Mouse (Mus musculus) heart, embryonic 14.5 days (tissue): ENCODE measurements around the gene Ip6k3. TPM values are rescaled to one million over a fixed set of nuclear protein-coding genes. Genes with fewer than 3 reads are reported as not detected.

Experiments
- ATAC-seq: fragments of 200-750 bp; cut with Nextera tagmentation; 2 replicates; pipeline ENCODE4 v1.8.0; 2017; ENCODE audit warnings: low read depth, moderate TSS enrichment; ENCODE audit not compliant: insufficient number of reproducible peaks, insufficient read depth, low FRiP score
- H3K27ac ChIP-seq, 2 experiments: fragments of 200-500 bp in 1 of 2; fragments of 300-500 bp in 1 of 2; sonication (generic) in 1 of 2; replicated peaks in 1 of 2; 2 replicates each; pipeline ENCODE4 v1.5.1; 2012 to 2014; ENCODE audit warnings: low read depth in 2 of 2, low read length in 2 of 2, control low read depth in 1 of 2, mild to moderate bottlenecking in 1 of 2, mixed read lengths in 1 of 2; ENCODE audit not compliant: control insufficient read depth in 1 of 2, insufficient read depth in 1 of 2
- H3K27me3 ChIP-seq: fragments of 300-500 bp; sonication (generic); 2 replicates; pipeline ENCODE4 v1.6.1; 2014; ENCODE audit warnings: mild to moderate bottlenecking, low read length, control low read depth; ENCODE audit not compliant: control insufficient read depth, insufficient read depth
- H3K36me3 ChIP-seq: fragments of 300-500 bp; sonication (generic); 2 replicates; pipeline ENCODE4 v1.6.1; 2014; ENCODE audit warnings: mild to moderate bottlenecking, control low read depth, low read length, mixed read lengths; ENCODE audit not compliant: control insufficient read depth, insufficient read depth
- H3K4me1 ChIP-seq, 2 experiments: fragments of 200-500 bp in 1 of 2; fragments of 300-500 bp in 1 of 2; sonication (generic) in 1 of 2; 2 replicates each; pipeline ENCODE4 v1.6.1; 2012 to 2014; ENCODE audit warnings: low read length in 2 of 2, control low read depth in 1 of 2, mixed read lengths in 1 of 2; ENCODE audit not compliant: control insufficient read depth in 2 of 2, insufficient read depth in 2 of 2
- H3K4me2 ChIP-seq: fragments of 300-500 bp; sonication (generic); 2 replicates; pipeline ENCODE4 v1.6.1; 2014; ENCODE audit warnings: mild to moderate bottlenecking, low read length
- H3K4me3 ChIP-seq, 2 experiments: fragments of 200-500 bp in 1 of 2; fragments of 300-500 bp in 1 of 2; sonication (generic) in 1 of 2; 2 replicates each; pipeline ENCODE4 v1.5.1; 2012 to 2014; ENCODE audit warnings: low read length in 2 of 2, mild to moderate bottlenecking in 2 of 2, control low read depth in 1 of 2, low read depth in 1 of 2, moderate library complexity in 1 of 2; ENCODE audit not compliant: control insufficient read depth in 1 of 2, insufficient read depth in 1 of 2
- H3K9ac ChIP-seq: fragments of 300-500 bp; sonication (generic); 2 replicates; pipeline ENCODE4 v1.6.1; 2014; ENCODE audit warnings: mild to moderate bottlenecking, low read length
- H3K9me3 ChIP-seq: fragments of 300-500 bp; sonication (generic); 2 replicates; pipeline ENCODE4 v1.6.1; 2016; ENCODE audit warnings: low read length, control low read depth; ENCODE audit not compliant: control insufficient read depth
- WGBS: fragments of 180-500 bp; shearing (Covaris S2); extraction: QIAGEN DNeasy Blood & Tissue Kit; methylation state at CpG from one replicate; pipeline ENCODE4 v1.1.7; 2014; 5-methylcytosine and 5-hydroxymethylcytosine counted together
- polyA plus RNA-seq: library from polyadenylated mRNA; unstranded; fragments of >200 nt; fragmentation: Nextera tagmentation; extraction: Ambion mirVana; gene quantifications from 2 replicates; pipeline ENCODE4 v1.2.1, GENCODE M21; 2014

Gene Ip6k3
- 0.22 and 0.32 TPM in 2 replicates for polyA plus RNA-seq

GRCm38 (mm10) chr17:27167545-27167944, at the start of gene Ip6k3:
Ip6k3 (minus strand) TSS chr17:27167795.
- H3K9ac ChIP-seq, result no peak within 1 kb of the TSS
- peaks cover 0 to 5% of the 10 kb centered on the region in 2 experiments; a peak in 1 of 4 replicates for H3K4me1 ChIP-seq
- H3K27me3 ChIP-seq, result no peaks in the 10 kb centered on the region
- no peaks in the 10 kb centered on the region for H3K36me3 ChIP-seq
- no peak within 1 kb of the TSS for H3K4me2 ChIP-seq
- H3K4me3 ChIP-seq, result no peak within 1 kb of the TSS
- ATAC-seq, result peak; percentile 54; the same call in 1 of the 2 replicates
- no peaks in the 10 kb centered on the region for H3K9me3 ChIP-seq
- H3K27ac ChIP-seq, result no peak within 1 kb of the TSS
- 23% methylated on average over 4 of the region's 4 CpGs for WGBS

- Histone ChIP-seq H3K4me2 (peak overlapping the region; percentile 19; the same call in 1 of the 2 replicates), H3K27ac (no peak overlapping the region), H3K4me3 (no peak overlapping the region), H3K36me3 (no peaks in the 10 kb centered on the region), H3K9ac (peak overlapping the region; percentile 58), H3K27me3 (peaks cover 23% of the 10 kb centered on the region), H3K4me1 (no peaks in the 10 kb centered on the region; a peak in 1 of 4 replicates), H3K9me3 (no peaks in the 10 kb centered on the region)
- WGBS, result 5% methylated on average over 11 of the region's 11 CpGs
- peak; percentile 64; the same call in 1 of the 2 replicates for ATAC-seq
These were observed 45.4 kb upstream of the Ip6k3 start for GRCm38 (mm10) chr17:27212768-27213525.

GRCm38 (mm10) chr17:27212006-27212405, 44.4 kb upstream of the Ip6k3 start:
- no peaks in the 10 kb centered on the region for H3K9me3 ChIP-seq
- H3K4me2 ChIP-seq, result no peak overlapping the region
- H3K27ac ChIP-seq, result no peak overlapping the region
- ATAC-seq, result no peak
- H3K36me3 ChIP-seq, result no peaks in the 10 kb centered on the region
- H3K4me3 ChIP-seq, result no peak overlapping the region
- WGBS, result 34% methylated on average over 6 of the region's 6 CpGs
- no peaks in the 10 kb centered on the region; a peak in 1 of 4 replicates for H3K4me1 ChIP-seq
- no peak overlapping the region for H3K9ac ChIP-seq
- peaks cover 15% of the 10 kb centered on the region for H3K27me3 ChIP-seq

GRCm38 (mm10) chr17:27207113-27207707, 39.6 kb upstream of the Ip6k3 start:
- Histone ChIP-seq H3K27ac (no peak overlapping the region), H3K27me3 (peaks cover 6% of the 10 kb centered on the region), H3K4me1 (peaks cover 5 to 12% of the 10 kb centered on the region in 2 experiments; a peak in 3 of 4 replicates), H3K9ac (no peak overlapping the region), H3K9me3 (0 out of 2 replicates have a peak, but pooled peaks cover under 1% of the 10 kb centered on the region), H3K36me3 (0 out of 2 replicates have a peak, but pooled peaks cover 2% of the 10 kb centered on the region), H3K4me2 (no peak overlapping the region), H3K4me3 (no peak overlapping the region)
- no peak for ATAC-seq
- WGBS, result 56% methylated on average over 11 of the region's 11 CpGs

- peak within 1 kb of the TSS; percentile 97 for H3K9ac ChIP-seq
- peaks cover 5 to 12% of the 10 kb centered on the region in 2 experiments; a peak in 3 of 4 replicates for H3K4me1 ChIP-seq
- WGBS, result 5% methylated on average over 69 of the region's 97 CpGs
- no peaks in the 10 kb centered on the region for H3K27me3 ChIP-seq
- peak within 1 kb of the TSS; percentile 83 to 93 for H3K27ac ChIP-seq
- peak; percentile 96 for ATAC-seq
- peak within 1 kb of the TSS; percentile 83 to 96 for H3K4me3 ChIP-seq
- H3K9me3 ChIP-seq, result 0 out of 2 replicates have a peak, but pooled peaks cover 2% of the 10 kb centered on the region
- peak within 1 kb of the TSS; percentile 95 for H3K4me2 ChIP-seq
- peaks cover 31% of the 10 kb centered on the region for H3K36me3 ChIP-seq
These were observed 36.7 kb upstream of the Ip6k3 start, which contains the start of gene Lemd2 for GRCm38 (mm10) chr17:27204075-27204909. Lemd2 (minus strand) TSS chr17:27204469.

- H3K36me3 ChIP-seq, result peaks cover 39% of the 10 kb centered on the region
These were observed 35.9 kb upstream of the Ip6k3 start for GRCm38 (mm10) chr17:27203358-27204074.

More at GRCm38 (mm10) chr17:27203358-27204074, 35.9 kb upstream of the Ip6k3 start:
- Histone ChIP-seq H3K27ac (peak overlapping the region; percentile 83 to 93), H3K4me1 (peaks cover 5 to 12% of the 10 kb centered on the region in 2 experiments; a peak in 3 of 4 replicates), H3K4me3 (peak overlapping the region; percentile 83 to 96), H3K9me3 (0 out of 2 replicates have a peak, but pooled peaks cover 2% of the 10 kb centered on the region), H3K27me3 (no peaks in the 10 kb centered on the region), H3K4me2 (peak overlapping the region; percentile 95), H3K9ac (peak overlapping the region; percentile 97)
- under 1% methylated on average over 73 of the region's 74 CpGs for WGBS
- peak; percentile 48 for ATAC-seq
